Mouse (Mus musculus) bone marrow, adult 2 months (tissue): Measurements from ENCODE around the gene Trnp1.

Source experiments
- CTCF ChIP-seq: fragments of 200-500 bp; IDR thresholded peaks from 2 replicates; pipeline ENCODE4 v1.5.1; 2011; ENCODE audit warnings: low read length, control low read depth; ENCODE audit not compliant: control insufficient read depth, insufficient read depth
- POLR2A ChIP-seq: fragments of 200-500 bp; IDR thresholded peaks from 2 replicates; pipeline ENCODE4 v1.6.1; 2011; ENCODE audit warnings: low read depth, mild to moderate bottlenecking, control low read depth, low read length, borderline replicate concordance; ENCODE audit not compliant: control insufficient read depth

GRCm38 (mm10) chr4:133491800-133492199 lies 6.5 kb downstream of the Trnp1 start:
- TF ChIP-seq CTCF, result no peak
- TF ChIP-seq POLR2A, result no peak
